22 mouse cellular contexts compared by ENCODE assay signal in the genomic region with DNA sequence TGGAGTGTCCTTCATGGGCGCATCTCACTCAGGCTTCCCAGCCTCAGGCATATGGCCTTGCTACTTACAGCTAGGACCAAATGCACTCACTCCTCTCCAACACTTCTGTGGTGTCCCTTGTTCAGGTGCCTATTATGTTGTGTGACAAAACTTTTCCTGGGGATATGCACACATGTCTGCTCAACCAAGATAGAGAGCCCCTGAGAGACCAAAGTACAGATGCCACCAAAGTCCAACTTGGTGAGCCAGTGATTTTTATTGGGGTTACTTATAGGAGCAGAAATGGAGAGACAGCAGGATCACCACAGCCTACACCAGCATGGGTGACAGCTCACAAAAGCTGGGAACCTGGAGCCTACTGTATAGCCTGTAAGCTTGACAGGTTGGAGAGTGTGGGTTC. TPM values are rescaled to one million over a fixed set of nuclear protein-coding genes. Genes with fewer than 3 reads are reported as not detected.
A peak's percentile ranks its signal among the peaks of the same experiment; 100 is the strongest.
DNase-seq lines count a peak whose midpoint lies in the region; ATAC-seq and TF ChIP-seq lines count a peak whose summit lies in the region.
"Had no signal": no experiment of that assay in that cellular context is flagged by ENCODE, and none has a peak within 500 bp of the region (broad histone marks: within the 10 kb centered on the region; RNA-seq: fewer than 3 reads in every experiment).

No protein-coding gene starts in this region.

- H3K4me2 ChIP-seq in intestine, embryonic 15.5 days (replicated peaks): no peak overlapping the region
- H3K4me2 ChIP-seq in intestine, embryonic 16.5 days (ENCODE audit: low read depth, low read length): no peak overlapping the region
- H3K4me2 ChIP-seq in intestine, postnatal 0 days (replicated peaks; ENCODE audit: low read depth): 0 out of 2 replicates have a peak overlapping the region, but pooled peaks have one; percentile 7
- no peak overlapping the region for H3K4me2 ChIP-seq in forebrain, embryonic 12.5 days
- H3K4me2 ChIP-seq in forebrain, embryonic 15.5 days (replicated peaks): no peak overlapping the region

- ATAC-seq in megakaryocyte, adult 5-6 weeks (ENCODE audit: poor library complexity, severe bottlenecking): no peak; the same call in 1 of the 2 replicates
- ATAC-seq in intestine, embryonic 15.5 days: 0 out of 2 replicates have a peak, but pooled peaks have one; percentile 23
- peak; percentile 56 for ATAC-seq in intestine, embryonic 16.5 days
- ATAC-seq in intestine, postnatal 0 days: peak; percentile 73
- ATAC-seq in forebrain, embryonic 12.5 days (ENCODE audit: low FRiP score): no peak
- no peak for ATAC-seq in forebrain, embryonic 15.5 days (replicated peaks)
- ATAC-seq: activated CD4-positive, CD25-positive, alpha-beta regulatory T cell, adult 4 months; CD4-positive, CD25-positive, alpha-beta regulatory T cell, adult 4 months; Patski had no signal

- peaks cover 18% of the 10 kb centered on the region for H3K9me3 ChIP-seq in megakaryocyte, embryonic 14.5 days
- no peaks in the 10 kb centered on the region for H3K9me3 ChIP-seq in intestine, embryonic 15.5 days
- H3K9me3 ChIP-seq in intestine, embryonic 16.5 days (ENCODE audit: control insufficient read depth, low read length): no peaks in the 10 kb centered on the region
- H3K9me3 ChIP-seq in intestine, postnatal 0 days (ENCODE audit: control insufficient read depth): no peaks in the 10 kb centered on the region
- no peaks in the 10 kb centered on the region for H3K9me3 ChIP-seq in forebrain, embryonic 12.5 days
- no peaks in the 10 kb centered on the region for H3K9me3 ChIP-seq in forebrain, embryonic 15.5 days
- H3K9me3 ChIP-seq: G1E had no signal

- H3K9ac ChIP-seq in intestine, embryonic 15.5 days: no peak overlapping the region
- no peak overlapping the region for H3K9ac ChIP-seq in intestine, embryonic 16.5 days (ENCODE audit: low read depth, low read length)
- H3K9ac ChIP-seq in intestine, postnatal 0 days (ENCODE audit: low read depth, low read length): no peak overlapping the region
- no peak overlapping the region for H3K9ac ChIP-seq in forebrain, embryonic 12.5 days
- H3K9ac ChIP-seq in forebrain, embryonic 15.5 days (replicated peaks): no peak overlapping the region

- peaks cover 16% of the 10 kb centered on the region for H3K4me1 ChIP-seq in megakaryocyte, embryonic 14.5 days
- no peaks in the 10 kb centered on the region for H3K4me1 ChIP-seq in intestine, embryonic 15.5 days (replicated peaks)
- no peaks in the 10 kb centered on the region for H3K4me1 ChIP-seq in intestine, embryonic 16.5 days (ENCODE audit: control insufficient read depth, insufficient read depth, low read length)
- no peaks in the 10 kb centered on the region for H3K4me1 ChIP-seq in intestine, postnatal 0 days (replicated peaks; ENCODE audit: control insufficient read depth, insufficient read depth, low read length)
- H3K4me1 ChIP-seq in forebrain, embryonic 12.5 days: no peaks in the 10 kb centered on the region
- H3K4me1 ChIP-seq in forebrain, embryonic 15.5 days: no peaks in the 10 kb centered on the region

- no peak overlapping the region for H3K27ac ChIP-seq in intestine, embryonic 15.5 days
- no peak overlapping the region for H3K27ac ChIP-seq in intestine, embryonic 16.5 days (ENCODE audit: low read length)
- no peak overlapping the region for H3K27ac ChIP-seq in intestine, postnatal 0 days (ENCODE audit: low read depth, low read length)
- no peak overlapping the region for H3K27ac ChIP-seq in forebrain, embryonic 12.5 days
- H3K27ac ChIP-seq in forebrain, embryonic 15.5 days (replicated peaks): no peak overlapping the region

- TF ChIP-seq CTCF in intestine, postnatal 0 days (IDR thresholded peaks at IDR 0.05; ENCODE audit: low read depth): no peak

- H3K4me3 ChIP-seq in megakaryocyte, embryonic 14.5 days (replicated peaks): peak overlapping the region; percentile 11
- H3K4me3 ChIP-seq in intestine, embryonic 15.5 days (replicated peaks): no peak overlapping the region
- H3K4me3 ChIP-seq in intestine, embryonic 16.5 days (ENCODE audit: low read length): no peak overlapping the region
- no peak overlapping the region for H3K4me3 ChIP-seq in intestine, postnatal 0 days (ENCODE audit: low read depth, low read length)
- H3K4me3 ChIP-seq in forebrain, embryonic 12.5 days (replicated peaks): no peak overlapping the region
- no peak overlapping the region for H3K4me3 ChIP-seq in forebrain, embryonic 15.5 days

- DNase-seq in thymus, adult 18-20 months: no peak
- DNase-seq: adrenal gland, adult 2 months; adrenal gland, adult 8-10 months; adrenal gland, postnatal 10 days; adrenal gland, postnatal 14 days; adrenal gland, postnatal 25 days; adrenal gland, postnatal 36 days; B cell, adult 2 months; cerebellum, adult 11 months; cerebellum, adult 11-12 months had no signal

- no peaks in the 10 kb centered on the region for H3K27me3 ChIP-seq in megakaryocyte, embryonic 14.5 days (replicated peaks)
- H3K27me3 ChIP-seq in intestine, embryonic 15.5 days (replicated peaks): no peaks in the 10 kb centered on the region
- no peaks in the 10 kb centered on the region for H3K27me3 ChIP-seq in intestine, embryonic 16.5 days (replicated peaks; ENCODE audit: control insufficient read depth, insufficient read depth, low read length)
- H3K27me3 ChIP-seq in intestine, postnatal 0 days (replicated peaks; ENCODE audit: control insufficient read depth, insufficient read depth, low read length): no peaks in the 10 kb centered on the region
- no peaks in the 10 kb centered on the region for H3K27me3 ChIP-seq in forebrain, embryonic 12.5 days
- no peaks in the 10 kb centered on the region for H3K27me3 ChIP-seq in forebrain, embryonic 15.5 days
- H3K27me3 ChIP-seq: CH12.LX, Patski had no signal

- peaks cover 36% of the 10 kb centered on the region for H3K36me3 ChIP-seq in megakaryocyte, embryonic 14.5 days (replicated peaks; ENCODE audit: low read length)
- no peaks in the 10 kb centered on the region for H3K36me3 ChIP-seq in intestine, embryonic 15.5 days
- H3K36me3 ChIP-seq in intestine, embryonic 16.5 days (ENCODE audit: control insufficient read depth, insufficient read depth, low read length): no peaks in the 10 kb centered on the region
- H3K36me3 ChIP-seq in intestine, postnatal 0 days (ENCODE audit: control insufficient read depth, insufficient read depth): no peaks in the 10 kb centered on the region
- H3K36me3 ChIP-seq in forebrain, embryonic 12.5 days (replicated peaks): no peaks in the 10 kb centered on the region
- no peaks in the 10 kb centered on the region for H3K36me3 ChIP-seq in forebrain, embryonic 15.5 days

- 97% methylated on average over 1 of the region's 1 CpGs for WGBS in intestine, embryonic 15.5 days
- WGBS in intestine, embryonic 16.5 days: 100% methylated on average over 1 of the region's 1 CpGs
- WGBS in intestine, postnatal 0 days: 97% methylated on average over 1 of the region's 1 CpGs
- 95% methylated on average over 1 of the region's 1 CpGs for WGBS in forebrain, embryonic 12.5 days
- 100% methylated on average over 1 of the region's 1 CpGs for WGBS in forebrain, embryonic 15.5 days

RNA-seq across cellular contexts. Expression of gene Camkmt, which starts 20.3 kb away (rescaled TPM):
- 3.7 and 7.6 TPM in 2 replicates for polyA plus RNA-seq in megakaryocyte, embryonic 14.5 days (2012; ENCODE audit: insufficient read depth, low replicate concordance)
- 2.8 and 4.2 TPM in 2 replicates for total RNA-seq in megakaryocyte, adult 5-6 weeks (2015)
- 2.3 and 3.3 TPM in 2 replicates for total RNA-seq in megakaryocyte, adult 5-6 weeks (2017)
- polyA plus RNA-seq in intestine, embryonic 15.5 days (2015; fragmentation: Nextera tagmentation; extraction: Ambion mirVana): 14.8 and 17.4 TPM in 2 replicates
- 15.3 and 16.4 TPM in 2 replicates for polyA plus RNA-seq in intestine, embryonic 16.5 days (2015; fragmentation: Nextera tagmentation; extraction: Ambion mirVana)
- 7.7 and 9.2 TPM in 2 replicates for polyA plus RNA-seq in intestine, postnatal 0 days (2015; fragmentation: Nextera tagmentation; extraction: Ambion mirVana)
- 13.7 and 16.0 TPM in 2 replicates for polyA plus RNA-seq in forebrain, embryonic 12.5 days (2016; fragmentation: Nextera tagmentation; extraction: Ambion mirVana)
- 19.3 TPM in 2 replicates for polyA plus RNA-seq in forebrain, embryonic 15.5 days (2015; fragmentation: Nextera tagmentation; extraction: Ambion mirVana)

RNA-seq across cellular contexts. Expression of gene Prepl, which starts 20.6 kb away (rescaled TPM):
- 2.0 and 2.2 TPM in 2 replicates for polyA plus RNA-seq in megakaryocyte, embryonic 14.5 days (2012; ENCODE audit: insufficient read depth, low replicate concordance)
- 13.5 and 15.3 TPM in 2 replicates for total RNA-seq in megakaryocyte, adult 5-6 weeks (2015)
- total RNA-seq in megakaryocyte, adult 5-6 weeks (2017): 7.9 and 10.3 TPM in 2 replicates
- 26.1 and 26.6 TPM in 2 replicates for polyA plus RNA-seq in intestine, embryonic 15.5 days (2015; fragmentation: Nextera tagmentation; extraction: Ambion mirVana)
- 26.4 and 29.8 TPM in 2 replicates for polyA plus RNA-seq in intestine, embryonic 16.5 days (2015; fragmentation: Nextera tagmentation; extraction: Ambion mirVana)
- 13.7 and 13.8 TPM in 2 replicates for polyA plus RNA-seq in intestine, postnatal 0 days (2015; fragmentation: Nextera tagmentation; extraction: Ambion mirVana)
- 47.2 and 51.7 TPM in 2 replicates for polyA plus RNA-seq in forebrain, embryonic 12.5 days (2016; fragmentation: Nextera tagmentation; extraction: Ambion mirVana)
- polyA plus RNA-seq in forebrain, embryonic 15.5 days (2015; fragmentation: Nextera tagmentation; extraction: Ambion mirVana): 56.1 and 62.0 TPM in 2 replicates

Comparison
In these comparisons a context has a peak if more than half of its experiments do, and no peak if none do; other contexts are left out.
1. ATAC-seq: peak in intestine, embryonic 15.5 days (single experiment), intestine, embryonic 16.5 days (single experiment) and intestine, postnatal 0 days (single experiment); none in megakaryocyte, adult 5-6 weeks (single experiment), forebrain, embryonic 12.5 days (single experiment) and forebrain, embryonic 15.5 days (single experiment).